Mouse (Mus musculus): ENCODE measurements at regions not wholly inside any gene's neighbourhood (a gene's known extent, or its start where the extent isn't known, plus 50 kb on each side); places are given as distances from the start of the nearest gene placed in this dataset.

DNA sequence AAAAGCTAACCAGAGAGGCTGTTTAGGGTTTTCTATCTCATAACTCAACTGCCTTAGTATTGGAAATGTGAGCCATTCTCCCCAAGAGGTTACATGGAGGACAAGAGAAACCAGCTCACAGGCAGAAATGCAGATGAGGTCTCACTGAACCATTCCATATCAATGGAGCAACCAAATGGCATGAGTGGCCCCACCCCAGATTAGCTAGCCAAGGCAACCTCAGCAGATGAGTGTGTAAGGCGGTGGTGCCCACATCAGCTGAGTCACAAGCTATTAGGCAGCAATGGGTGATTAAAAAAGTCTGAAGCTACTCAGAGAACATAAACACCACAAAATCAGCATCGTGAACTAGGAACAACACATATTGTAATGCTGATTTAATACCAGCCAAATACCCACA lies 133.2 kb downstream of the Lpin1 start:
- TF ChIP-seq POLR2A (IDR thresholded peaks at IDR 0.05; ENCODE audit: control insufficient read depth, low read depth, low read length) (no peak), CTCF (IDR thresholded peaks at IDR 0.05; ENCODE audit: control insufficient read depth, insufficient read depth, insufficient replicate concordance, low read depth, low read length) (no peak)
